Mouse (Mus musculus): Measurements from ENCODE around the gene Gm13285.
"Not testable (repeated sequence)": the region's sequence is repeated elsewhere in the genome, so short reads cannot be mapped to it uniquely, and the experiment has no call there.

DNA sequence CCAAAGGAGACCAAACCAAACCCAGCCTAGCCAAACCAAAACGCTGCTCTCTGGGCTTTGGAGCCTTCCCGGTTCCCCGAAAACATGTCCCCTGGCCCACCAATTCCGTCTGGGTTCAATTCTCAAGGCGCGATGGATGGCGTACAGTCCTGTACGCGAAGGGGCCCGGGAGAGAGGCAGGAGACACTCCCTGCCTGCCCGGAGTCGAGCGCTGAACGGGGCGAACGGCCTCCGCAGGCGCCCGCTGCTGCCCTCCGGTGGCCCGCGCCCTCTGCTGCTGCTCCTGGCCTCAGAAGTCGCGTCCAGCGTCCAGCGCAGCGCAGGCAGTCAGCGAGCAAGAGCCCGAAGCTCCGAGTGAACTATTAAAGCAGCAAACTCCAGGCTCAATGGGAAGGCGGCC is 17.1 kb upstream of the Gm13285 start:
- TF ChIP-seq POLR2A (IDR thresholded peaks at IDR 0.05; ENCODE audit: low read depth, low read length); CTCF (IDR thresholded peaks at IDR 0.05; ENCODE audit: borderline replicate concordance, insufficient read depth, low read length): not testable (repeated sequence)

Data from embryonic fibroblast, embryonic 13.5 days (primary cell).